Mouse (Mus musculus) CH12.LX (cell line): ENCODE data around the gene Phtf1. TPM values are rescaled to one million over a fixed set of nuclear protein-coding genes. Genes with fewer than 3 reads are reported as not detected.

Source experiments
- DNase-seq: peaks from one replicate; pipeline ENCODE4 v3.0.0-alpha.2; 2013; ENCODE audit errors: extremely low read depth
- H3K27ac ChIP-seq: 2 replicates; pipeline ENCODE4 v1.5.1; 2012; ENCODE audit warnings: low read depth, mild to moderate bottlenecking, control low read depth, moderate library complexity; ENCODE audit not compliant: insufficient read depth
- H3K27me3 ChIP-seq: replicated peaks from 2 replicates; pipeline ENCODE3; 2012; ENCODE audit warnings: inconsistent platforms
- H3K36me3 ChIP-seq, 2 experiments: replicated peaks in 1 of 2; 2 replicates each; pipeline versions ENCODE3 to v1.6.1; 2012; ENCODE audit warnings: inconsistent platforms in 1 of 2, low read length in 1 of 2, mild to moderate bottlenecking in 1 of 2, mixed read lengths in 1 of 2, moderate library complexity in 1 of 2; ENCODE audit not compliant: control insufficient read depth in 1 of 2, insufficient read depth in 1 of 2
- H3K4me1 ChIP-seq, 2 experiments: 2 replicates each; pipeline ENCODE4 v1.6.1; 2012; ENCODE audit warnings: inconsistent platforms in 1 of 2, moderate library complexity in 1 of 2; ENCODE audit not compliant: insufficient read depth in 2 of 2, control insufficient read depth in 1 of 2
- H3K4me2 ChIP-seq: 2 replicates; pipeline ENCODE4 v1.6.1; 2012; ENCODE audit warnings: low read depth, mild to moderate bottlenecking, control low read depth; ENCODE audit not compliant: poor library complexity, insufficient read depth, severe bottlenecking
- H3K4me3 ChIP-seq, 3 experiments: fragments of 150-350 bp in 1 of 3; sonication (generic) in 1 of 3; replicated peaks in 1 of 3; 2 replicates each; pipeline versions ENCODE3 to v1.5.1; 2011 to 2012; ENCODE audit warnings: low read depth in 2 of 3, low read length in 2 of 3, mild to moderate bottlenecking in 2 of 3, moderate library complexity in 2 of 3, control low read depth in 1 of 3, improper control_type of control experiment in 1 of 3, inconsistent platforms in 1 of 3, mixed read lengths in 1 of 3; ENCODE audit not compliant: poor library complexity in 1 of 3
- H3K79me2 ChIP-seq: replicated peaks from 2 replicates; pipeline ENCODE4 v1.6.1; 2012; ENCODE audit warnings: mild to moderate bottlenecking, moderate library complexity; ENCODE audit not compliant: control insufficient read depth, poor library complexity, insufficient read depth, severe bottlenecking; ENCODE audit errors: extremely low read depth
- H3K9ac ChIP-seq: 2 replicates; pipeline ENCODE4 v1.6.1; 2012; ENCODE audit warnings: low read depth, mild to moderate bottlenecking, control low read depth, moderate library complexity; ENCODE audit not compliant: insufficient read depth
- H3K9me3 ChIP-seq: replicated peaks from 2 replicates; pipeline ENCODE3; 2012; ENCODE audit warnings: low read length, inconsistent platforms, mixed read lengths
- CHD2 ChIP-seq: IDR thresholded peaks from 2 replicates; pipeline ENCODE4 v1.6.1; 2011; ENCODE audit warnings: low read length, improper control_type of control experiment
- ETS1 ChIP-seq: conservative IDR thresholded peaks from 2 replicates; pipeline ENCODE4 v1.6.1; 2012; ENCODE audit warnings: low read depth, mild to moderate bottlenecking, inconsistent platforms, low read length, improper control_type of control experiment, moderate library complexity
- HCFC1 ChIP-seq: IDR thresholded peaks from 2 replicates; pipeline ENCODE4 v1.6.1; 2012; ENCODE audit warnings: low read depth, mild to moderate bottlenecking, inconsistent platforms, low read length, improper control_type of control experiment
- KAT2A ChIP-seq: IDR thresholded peaks from 2 replicates; pipeline ENCODE4 v1.6.1; 2012; ENCODE audit warnings: low read length, improper control_type of control experiment, inconsistent platforms; ENCODE audit not compliant: insufficient replicate concordance
- MXI1 ChIP-seq: IDR thresholded peaks from 2 replicates; pipeline ENCODE4 v1.6.1; 2011; ENCODE audit warnings: mild to moderate bottlenecking, low read depth, low read length, improper control_type of control experiment
- NELFE ChIP-seq: IDR thresholded peaks from 2 replicates; pipeline ENCODE4 v1.6.1; 2011; ENCODE audit warnings: low read depth, low read length, improper control_type of control experiment
- NRF1 ChIP-seq: IDR thresholded peaks from 2 replicates; pipeline ENCODE4 v1.6.1; 2014; ENCODE audit warnings: low read depth, mild to moderate bottlenecking, inconsistent platforms, low read length, improper control_type of control experiment, moderate library complexity
- TBP ChIP-seq: conservative IDR thresholded peaks from 2 replicates; pipeline ENCODE4 v1.6.1; 2011; ENCODE audit warnings: low read depth, low read length, improper control_type of control experiment
- ZMIZ1 ChIP-seq: IDR thresholded peaks from 2 replicates; pipeline ENCODE4 v1.6.1; 2012; ENCODE audit warnings: low read depth, mild to moderate bottlenecking, inconsistent platforms, low read length, improper control_type of control experiment
- dilution Hi-C: fragments of 300-500 bp; cut with MboI; formaldehyde crosslinking; loops from 2 replicates; pipeline ENCODE4 v1.14.3; 2020; ENCODE audit warnings: low sequenced_read_pairs; ENCODE audit not compliant: extremely low pct_unique_long_range_greater_than_20kb, extremely low pct_ligation_motif_present
- in situ Hi-C: fragments of 300-500 bp; cut with MboI; formaldehyde crosslinking; loops from 3 replicates; pipeline ENCODE4 v1.14.3; 2019; ENCODE audit warnings: low sequenced_read_pairs, low pct_ligation_motif_present, low pct_unique_long_range_greater_than_20kb, mixed read lengths
- polyA plus RNA-seq: library from polyadenylated mRNA; unstranded; fragments of >175 nt; gene quantifications from 2 replicates; pipeline ENCODE4 v1.2.1, GENCODE M21; 2012; ENCODE audit warnings: low read depth; ENCODE audit not compliant: insufficient read length
- total RNA-seq, 2 experiments: library from RNA; depleted of rRNA; stranded (reverse); fragments of 300-350 nt in 1 of 2; fragments of >200 nt in 1 of 2; gene quantifications; 2 replicates each; pipeline ENCODE4 v1.2.3; 2012 to 2014

Gene Phtf1
- total and polyA plus RNA-seq, 3 experiments, result 21.2 to 42.4 (median 37.1) TPM

- TF ChIP-seq TBP (no peak), KAT2A (no peak), NRF1 (no peak), ETS1 (no peak), HCFC1 (no peak)
- dilution Hi-C loops, result no loop called here
- H3K27me3 ChIP-seq, result no peaks in the 10 kb centered on the region
- H3K36me3 ChIP-seq, result peaks cover 0 to 10% of the 10 kb centered on the region in 2 experiments
- no peak overlapping the region for H3K4me2 ChIP-seq
- H3K27ac ChIP-seq, result no peak overlapping the region
- H3K9me3 ChIP-seq, result no peaks in the 10 kb centered on the region
- no peak for DNase-seq
- peaks cover 2 to 50% of the 10 kb centered on the region in 2 experiments; a peak in 3 of 4 replicates for H3K4me1 ChIP-seq
- no peak overlapping the region for H3K9ac ChIP-seq
- in situ Hi-C loops, result no loop called here
- no peak overlapping the region for H3K4me3 ChIP-seq
- peaks cover 65% of the 10 kb centered on the region for H3K79me2 ChIP-seq
Measured at GRCm38 (mm10) chr3:103920094-103920493, 47.8 kb upstream of the Phtf1 start.

- TF ChIP-seq ZMIZ1 (no peak), CHD2 (0 out of 2 replicates have a peak, but pooled peaks have one; percentile 15)
- Histone ChIP-seq H3K79me2 (peaks cover 54% of the 10 kb centered on the region), H3K36me3 (peaks cover 8 to 19% of the 10 kb centered on the region in 2 experiments), H3K9me3 (no peaks in the 10 kb centered on the region), H3K27ac (no peak overlapping the region), H3K27me3 (no peaks in the 10 kb centered on the region), H3K9ac (no peak overlapping the region), H3K4me2 (no peak overlapping the region), H3K4me3 (no peak overlapping the region), H3K4me1 (peaks cover 0 to 54% of the 10 kb centered on the region in 2 experiments; a peak in 2 of 4 replicates)
- dilution Hi-C loops (no loop called here), in situ Hi-C loops (no loop called here)
- no peak for DNase-seq
Measured at GRCm38 (mm10) chr3:103925302-103925701, 42.6 kb upstream of the Phtf1 start.

GRCm38 (mm10) chr3:103927511-103927910 is 40.4 kb upstream of the Phtf1 start:
- Histone ChIP-seq H3K4me2 (peak overlapping the region; percentile 68), H3K9ac (peak overlapping the region; percentile 60; the same call in 1 of the 2 replicates), H3K4me1 (peaks cover 0 to 33% of the 10 kb centered on the region in 2 experiments; a peak in 2 of 4 replicates), H3K27me3 (no peaks in the 10 kb centered on the region), H3K27ac (no peak overlapping the region), H3K4me3 (peak overlapping the region in 2 of 3 experiments; percentile 22 to 27), H3K36me3 (peaks cover 19 to 29% of the 10 kb centered on the region in 2 experiments), H3K79me2 (peaks cover 49% of the 10 kb centered on the region), H3K9me3 (no peaks in the 10 kb centered on the region)
- peak; percentile 52 for DNase-seq
- in situ Hi-C loops, result no loop called here
- dilution Hi-C loops, result no loop called here
- no peak for TF ChIP-seq NELFE
- TF ChIP-seq MXI1, result peak; percentile 54; the same call in 1 of the 2 replicates
- 0 out of 2 replicates have a peak, but pooled peaks have one; percentile 19 for TF ChIP-seq CHD2
